Mouse (Mus musculus): ENCODE results near the gene Grm1.

DNA sequence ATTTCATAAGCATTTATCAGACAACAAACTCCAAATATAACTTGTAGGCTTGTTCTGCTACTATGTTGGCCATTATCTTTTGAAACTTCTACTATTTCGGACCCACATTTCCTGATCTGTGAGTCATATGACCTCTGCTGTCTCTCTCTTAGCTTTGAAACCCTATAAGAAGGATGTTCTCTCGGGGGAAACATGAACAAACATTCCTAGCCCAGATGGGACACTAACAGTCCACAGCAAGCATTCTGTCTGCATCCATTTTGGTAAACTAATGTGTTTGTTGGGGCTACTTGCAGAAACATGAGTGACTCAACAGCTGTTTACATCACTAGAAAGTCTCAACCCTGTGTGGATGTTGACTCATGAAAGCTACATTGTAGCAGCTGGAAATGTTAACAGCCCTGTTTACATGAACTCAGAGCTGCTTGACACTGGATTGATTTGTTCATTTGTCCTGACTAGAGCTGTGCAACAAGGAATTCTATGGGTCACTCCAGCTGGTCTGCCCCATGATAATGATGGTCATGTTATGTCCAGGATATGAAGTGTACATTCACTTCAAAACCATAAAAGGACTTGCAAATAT, 267.4 kb downstream of the Grm1 start:
- TF ChIP-seq CTCF (conservative IDR thresholded peaks at IDR 0.05 in 1 of 2, IDR thresholded peaks at IDR 0.05 in 1 of 2; ENCODE audit: low read depth in 2 of 2, low read length in 2 of 2), result no peak
- TF ChIP-seq POLR2A (IDR thresholded peaks at IDR 0.05; ENCODE audit: low read depth, low read length), result no peak
- TF ChIP-seq ZNF384 (IDR thresholded peaks at IDR 0.05; ENCODE audit: low read depth, low read length), result no peak
- no peak for TF ChIP-seq ELF1 (IDR thresholded peaks at IDR 0.05; ENCODE audit: low read depth, low read length)
- no peak for TF ChIP-seq TCF12 (IDR thresholded peaks at IDR 0.05; ENCODE audit: low read depth, low read length)
- TF ChIP-seq ZKSCAN1 (IDR thresholded peaks at IDR 0.05; ENCODE audit: borderline replicate concordance, low read depth, low read length), result no peak
- TF ChIP-seq IRF4 (IDR thresholded peaks at IDR 0.05; ENCODE audit: low read depth, low read length), result no peak
- no peak for TF ChIP-seq TBP (conservative IDR thresholded peaks at IDR 0.05; ENCODE audit: low read depth, low read length)
- TF ChIP-seq HCFC1 (IDR thresholded peaks at IDR 0.05; ENCODE audit: low read depth, low read length), result no peak
